Mouse (Mus musculus) G1E (cell line): ENCODE measurements around the gene Prickle1.

Experiments used
- CTCF ChIP-seq: IDR thresholded peaks from 2 replicates; pipeline ENCODE4 v1.5.1; 2012; ENCODE audit warnings: low read depth, low read length, inconsistent platforms, mixed read lengths
- TAL1 ChIP-seq: conservative IDR thresholded peaks from 2 replicates; pipeline ENCODE4 v1.6.1; 2012; ENCODE audit warnings: low read depth, low read length, inconsistent platforms, mixed read lengths

GRCm38 (mm10) chr15:93475688-93476087 lies 120.0 kb downstream of the Prickle1 start:
- TF ChIP-seq TAL1 (no peak), CTCF (no peak)
